28 mouse cellular contexts compared by ENCODE assay signal in the genomic region with DNA sequence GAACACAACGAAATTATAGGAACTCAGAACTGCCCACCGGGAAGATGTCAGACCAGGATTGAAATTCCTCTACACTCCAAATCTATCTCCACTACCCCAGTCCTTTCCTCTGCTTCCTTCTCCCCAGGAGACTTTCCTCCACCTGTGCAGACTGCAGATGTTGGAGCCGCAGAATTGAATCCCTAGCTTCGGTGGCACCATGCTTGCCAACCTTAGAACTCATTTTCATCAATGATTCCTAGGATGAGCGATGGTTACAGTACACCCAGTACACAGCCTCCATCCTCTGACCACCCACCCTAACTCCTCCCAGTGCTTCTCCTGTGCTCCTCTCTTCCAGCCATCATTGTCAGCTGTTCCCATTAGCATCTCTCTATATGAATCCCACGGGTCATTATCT. TPM values are rescaled to one million over a fixed set of nuclear protein-coding genes. Genes with fewer than 3 reads are reported as not detected.
"Had no signal": no experiment of that assay in that cellular context is flagged by ENCODE, and none has a peak within 500 bp of the region (broad histone marks: within the 10 kb centered on the region; RNA-seq: fewer than 3 reads in every experiment).

No protein-coding gene starts in this region.

- H3K9me3 ChIP-seq: embryonic facial prominence, embryonic 10.5 days; embryonic facial prominence, embryonic 12.5 days; embryonic facial prominence, embryonic 13.5 days; embryonic facial prominence, embryonic 15.5 days; forebrain, embryonic 10.5 days; forebrain, embryonic 12.5 days; forebrain, embryonic 13.5 days; forebrain, embryonic 15.5 days had no signal

- H3K36me3 ChIP-seq: embryonic facial prominence, embryonic 10.5 days; embryonic facial prominence, embryonic 12.5 days; embryonic facial prominence, embryonic 13.5 days; embryonic facial prominence, embryonic 15.5 days; forebrain, embryonic 10.5 days; forebrain, embryonic 12.5 days; forebrain, embryonic 15.5 days had no signal

- H3K4me2 ChIP-seq: embryonic facial prominence, embryonic 12.5 days; embryonic facial prominence, embryonic 13.5 days; embryonic facial prominence, embryonic 15.5 days; forebrain, embryonic 12.5 days; forebrain, embryonic 13.5 days; forebrain, embryonic 15.5 days had no signal

- H3K9ac ChIP-seq: embryonic facial prominence, embryonic 12.5 days; embryonic facial prominence, embryonic 13.5 days; embryonic facial prominence, embryonic 15.5 days; forebrain, embryonic 12.5 days; forebrain, embryonic 13.5 days; forebrain, embryonic 15.5 days; forebrain, postnatal 0 days had no signal

- H3K27ac ChIP-seq: embryonic facial prominence, embryonic 10.5 days; embryonic facial prominence, embryonic 12.5 days; embryonic facial prominence, embryonic 13.5 days; embryonic facial prominence, embryonic 15.5 days; forebrain, embryonic 10.5 days; forebrain, embryonic 12.5 days; forebrain, embryonic 13.5 days; forebrain, embryonic 15.5 days; gastrocnemius, adult 2 months had no signal

- H3K27me3 ChIP-seq: embryonic facial prominence, embryonic 15.5 days; forebrain, embryonic 12.5 days; forebrain, embryonic 13.5 days; forebrain, embryonic 15.5 days had no signal

- DNase-seq: cerebellum, adult 2 months; cerebellum, adult 8-10 months; cerebellum, adult 9-10 months; cerebellum, adult 9-11 months; cerebellum, postnatal 10 days; cerebellum, postnatal 14 days; cerebellum, postnatal 25 days; cerebellum, postnatal 36 days; embryo, embryonic 11 days; forebrain, postnatal 0 days; gastrocnemius, adult 2 months; gastrocnemius, postnatal 10 days; gastrocnemius, postnatal 14 days; gastrocnemius, postnatal 25 days; gastrocnemius, postnatal 36 days; heart, adult 18-20 months had no signal

- H3K4me3 ChIP-seq: embryonic facial prominence, embryonic 10.5 days; embryonic facial prominence, embryonic 12.5 days; embryonic facial prominence, embryonic 13.5 days; embryonic facial prominence, embryonic 15.5 days; erythroblast, embryonic 14.5 days; forebrain, embryonic 10.5 days; forebrain, embryonic 12.5 days; forebrain, embryonic 13.5 days; forebrain, embryonic 15.5 days; gastrocnemius, adult 2 months had no signal

- ATAC-seq: forebrain, embryonic 13.5 days; forebrain, embryonic 14.5 days; forebrain, embryonic 15.5 days; forebrain, embryonic 16.5 days; forebrain, postnatal 0 days had no signal

- H3K4me1 ChIP-seq: forebrain, embryonic 15.5 days had no signal

RNA-seq across cellular contexts. Expression of gene Galnt12, which starts 53.6 kb away (rescaled TPM):
- total RNA-seq: gastrocnemius, adult 18-20 months; gastrocnemius, postnatal 36 days had no signal
- polyA plus RNA-seq: erythroblast, embryonic 14.5 days had no signal
